Mouse (Mus musculus) kidney, embryonic 14.5 days (tissue): ENCODE results near the gene Ric8b. TPM values are rescaled to one million over a fixed set of nuclear protein-coding genes. Genes with fewer than 3 reads are reported as not detected.

Experiments used
- ATAC-seq: fragments of 200-750 bp; cut with Nextera tagmentation; 2 replicates; pipeline ENCODE4 v1.8.0; 2017; ENCODE audit warnings: moderate number of reproducible peaks, mild to moderate bottlenecking, moderate TSS enrichment, moderate library complexity; ENCODE audit not compliant: low FRiP score, low TSS enrichment
- H3K27ac ChIP-seq: fragments of 300-500 bp; sonication (generic); 2 replicates; pipeline ENCODE4 v1.5.1; 2014; ENCODE audit warnings: low read depth, mild to moderate bottlenecking, low read length, moderate library complexity, mixed read lengths
- H3K27me3 ChIP-seq: fragments of 300-500 bp; sonication (generic); 2 replicates; pipeline ENCODE4 v1.6.1; 2014; ENCODE audit warnings: mild to moderate bottlenecking, low read length; ENCODE audit not compliant: control insufficient read depth, insufficient read depth
- H3K36me3 ChIP-seq: fragments of 300-500 bp; sonication (generic); 2 replicates; pipeline ENCODE4 v1.6.1; 2014; ENCODE audit warnings: low read length, mixed read lengths; ENCODE audit not compliant: control insufficient read depth, insufficient read depth
- H3K4me1 ChIP-seq: fragments of 300-500 bp; sonication (generic); 2 replicates; pipeline ENCODE4 v1.6.1; 2014; ENCODE audit warnings: low read length, mixed read lengths; ENCODE audit not compliant: control insufficient read depth, insufficient read depth
- H3K4me2 ChIP-seq: fragments of 300-500 bp; sonication (generic); replicated peaks from 2 replicates; pipeline ENCODE4 v1.6.1; 2014; ENCODE audit warnings: low read depth, mild to moderate bottlenecking, low read length
- H3K4me3 ChIP-seq: fragments of 300-500 bp; sonication (generic); 2 replicates; pipeline ENCODE4 v1.5.1; 2014; ENCODE audit warnings: mild to moderate bottlenecking, low read length
- H3K9ac ChIP-seq: fragments of 300-500 bp; sonication (generic); 2 replicates; pipeline ENCODE4 v1.6.1; 2014; ENCODE audit warnings: low read depth, mild to moderate bottlenecking, low read length, moderate library complexity
- H3K9me3 ChIP-seq: fragments of 300-500 bp; sonication (generic); 2 replicates; pipeline ENCODE4 v1.6.1; 2016; ENCODE audit warnings: low read length; ENCODE audit not compliant: control insufficient read depth
- WGBS: fragments of 180-500 bp; shearing (Covaris S2); extraction: QIAGEN DNeasy Blood & Tissue Kit; methylation state at CpG from one replicate; pipeline ENCODE4 v1.1.7; 2014; 5-methylcytosine and 5-hydroxymethylcytosine counted together
- polyA plus RNA-seq: library from polyadenylated mRNA; unstranded; fragments of >200 nt; fragmentation: Nextera tagmentation; extraction: Ambion mirVana; gene quantifications from 2 replicates; pipeline ENCODE4 v1.2.1, GENCODE M21; 2014

Ric8b gene
- polyA plus RNA-seq, 1 experiment from 2014 or later, result 19.3 TPM

- H3K9ac ChIP-seq, result peak overlapping the region; percentile 44
Observed at GRCm38 (mm10) chr10:85044732-85045720, 127.6 kb downstream of the Ric8b start.

GRCm38 (mm10) chr10:85046585-85046984, 129.2 kb downstream of the Ric8b start:
- WGBS, result 36% methylated on average over 5 of the region's 5 CpGs
- ATAC-seq, result no peak

More at GRCm38 (mm10) chr10:85044732-85045720, 127.6 kb downstream of the Ric8b start:
- Histone ChIP-seq H3K4me2 (peak overlapping the region; percentile 46), H3K4me3 (peak overlapping the region; percentile 25), H3K36me3 (no peaks in the 10 kb centered on the region), H3K27me3 (no peaks in the 10 kb centered on the region), H3K9me3 (no peaks in the 10 kb centered on the region), H3K4me1 (peaks cover 6% of the 10 kb centered on the region; the same call in 1 of the 2 replicates), H3K27ac (no peak overlapping the region)
- WGBS, result 11% methylated on average over 24 of the region's 24 CpGs
- ATAC-seq, result peak; percentile 41; the same call in 1 of the 2 replicates

GRCm38 (mm10) chr10:85048008-85048407, 130.6 kb downstream of the Ric8b start:
- Histone ChIP-seq H3K4me1 (peaks cover 6% of the 10 kb centered on the region; the same call in 1 of the 2 replicates), H3K27me3 (no peaks in the 10 kb centered on the region), H3K9ac (no peak overlapping the region), H3K4me3 (no peak overlapping the region), H3K9me3 (no peaks in the 10 kb centered on the region), H3K27ac (no peak overlapping the region), H3K4me2 (no peak overlapping the region), H3K36me3 (no peaks in the 10 kb centered on the region)
- WGBS, result 93% methylated on average over 8 of the region's 8 CpGs
- no peak for ATAC-seq

More at GRCm38 (mm10) chr10:85046585-85046984, 129.2 kb downstream of the Ric8b start:
- no peaks in the 10 kb centered on the region for H3K27me3 ChIP-seq
- H3K27ac ChIP-seq, result no peak overlapping the region
- no peaks in the 10 kb centered on the region for H3K36me3 ChIP-seq
- H3K4me1 ChIP-seq, result peaks cover 6% of the 10 kb centered on the region; the same call in 1 of the 2 replicates
- no peaks in the 10 kb centered on the region for H3K9me3 ChIP-seq
- H3K9ac ChIP-seq, result no peak overlapping the region
- no peak overlapping the region for H3K4me3 ChIP-seq
- H3K4me2 ChIP-seq, result no peak overlapping the region

GRCm38 (mm10) chr10:85050668-85051208, 133.3 kb downstream of the Ric8b start:
- Histone ChIP-seq H3K4me2 (no peak overlapping the region), H3K4me3 (no peak overlapping the region), H3K9ac (no peak overlapping the region), H3K36me3 (no peaks in the 10 kb centered on the region), H3K4me1 (no peaks in the 10 kb centered on the region), H3K27me3 (no peaks in the 10 kb centered on the region), H3K9me3 (peaks cover 3% of the 10 kb centered on the region; the same call in 1 of the 2 replicates), H3K27ac (no peak overlapping the region)
- WGBS, result 62% methylated on average over 4 of the region's 4 CpGs
- ATAC-seq, result no peak

- WGBS, result 7% methylated on average over 4 of the region's 4 CpGs
- peaks cover 3% of the 10 kb centered on the region; the same call in 1 of the 2 replicates for H3K9me3 ChIP-seq
- H3K27me3 ChIP-seq, result no peaks in the 10 kb centered on the region
- no peak for ATAC-seq
- no peak overlapping the region for H3K4me3 ChIP-seq
- H3K4me1 ChIP-seq, result no peaks in the 10 kb centered on the region
- H3K27ac ChIP-seq, result no peak overlapping the region
- H3K4me2 ChIP-seq, result no peak overlapping the region
- no peak overlapping the region for H3K9ac ChIP-seq
- H3K36me3 ChIP-seq, result no peaks in the 10 kb centered on the region
Observed at GRCm38 (mm10) chr10:85052451-85052850, 135.0 kb downstream of the Ric8b start.

- Histone ChIP-seq H3K27me3 (no peaks in the 10 kb centered on the region), H3K27ac (no peak overlapping the region), H3K4me2 (no peak overlapping the region), H3K4me1 (no peaks in the 10 kb centered on the region), H3K36me3 (no peaks in the 10 kb centered on the region), H3K9ac (no peak overlapping the region), H3K9me3 (peaks cover 3% of the 10 kb centered on the region; the same call in 1 of the 2 replicates), H3K4me3 (no peak overlapping the region)
- WGBS, result 94% methylated on average over 2 of the region's 2 CpGs
- no peak for ATAC-seq
Observed at GRCm38 (mm10) chr10:85054876-85055275, 137.5 kb downstream of the Ric8b start.

Other genes with a start within 250 kb of the Ric8b start
- gene Rfx4, start 161.6 kb upstream of the Ric8b start, polyA plus RNA-seq, result 0.17 and 0.19 TPM in 2 replicates
- gene Fhl4, start 184.9 kb downstream of the Ric8b start, polyA plus RNA-seq, result 1.4 and 1.6 TPM in 2 replicates
- 50.8 and 75.9 TPM in 2 replicates for gene Tmem263, start 185.0 kb downstream of the Ric8b start, polyA plus RNA-seq
- gene Mterf2, start 210.4 kb downstream of the Ric8b start, polyA plus RNA-seq, result 17.9 and 19.9 TPM in 2 replicates